Mouse (Mus musculus): ENCODE data around the gene Casc3. TPM values are rescaled to one million over a fixed set of nuclear protein-coding genes. Genes with fewer than 3 reads are reported as not detected.

Casc3 gene
- polyA plus RNA-seq, 1 experiment, result 22.1 TPM

GRCm38 (mm10) chr11:98777888-98778287 is 26.8 kb upstream of the Casc3 start:
- Histone ChIP-seq H3ac (ENCODE audit: control insufficient read depth, insufficient read length) (no peak overlapping the region), H3K4me2 (ENCODE audit: low read depth) (no peak overlapping the region), H3K27me3 (ENCODE audit: control insufficient read depth, insufficient read depth, insufficient read length) (no peaks in the 10 kb centered on the region), H3K79me2 (ENCODE audit: control insufficient read depth, insufficient read depth) (peaks cover 8% of the 10 kb centered on the region), H3K36me3 (ENCODE audit: control insufficient read depth, insufficient read depth) (no peaks in the 10 kb centered on the region), H3K4me3 (no peak overlapping the region)
- no peak for TF ChIP-seq REST (IDR thresholded peaks at IDR 0.05; ENCODE audit: insufficient read depth, insufficient read length)
- no peak for TF ChIP-seq USF1 (IDR thresholded peaks at IDR 0.05; ENCODE audit: low read depth)
- no peak for TF ChIP-seq TCF3 (IDR thresholded peaks at IDR 0.05; ENCODE audit: insufficient read length, low read depth)
- TF ChIP-seq MYOG (IDR thresholded peaks at IDR 0.05; ENCODE audit: control insufficient read depth in 1 of 3, insufficient read depth in 1 of 3, insufficient read length in 2 of 3, low read depth in 2 of 3), result peak in 1 of 3 experiments; percentile 23
- TF ChIP-seq MYOD1 (IDR thresholded peaks at IDR 0.05; ENCODE audit: control insufficient read depth in 1 of 3, insufficient read length in 2 of 3, low read depth in 2 of 3), result peak in 2 of 3 experiments; percentile 36 to 59
- no peak for TF ChIP-seq POLR2AphosphoS2 (IDR thresholded peaks at IDR 0.05; ENCODE audit: insufficient read length, low read depth)
- TF ChIP-seq E2F4 (IDR thresholded peaks at IDR 0.05; ENCODE audit: insufficient read depth), result no peak
- TF ChIP-seq POLR2A (IDR thresholded peaks at IDR 0.05; ENCODE audit: insufficient read length, low read depth), result no peak
- TF ChIP-seq MAX (IDR thresholded peaks at IDR 0.05; ENCODE audit: low read depth), result no peak

DNA sequence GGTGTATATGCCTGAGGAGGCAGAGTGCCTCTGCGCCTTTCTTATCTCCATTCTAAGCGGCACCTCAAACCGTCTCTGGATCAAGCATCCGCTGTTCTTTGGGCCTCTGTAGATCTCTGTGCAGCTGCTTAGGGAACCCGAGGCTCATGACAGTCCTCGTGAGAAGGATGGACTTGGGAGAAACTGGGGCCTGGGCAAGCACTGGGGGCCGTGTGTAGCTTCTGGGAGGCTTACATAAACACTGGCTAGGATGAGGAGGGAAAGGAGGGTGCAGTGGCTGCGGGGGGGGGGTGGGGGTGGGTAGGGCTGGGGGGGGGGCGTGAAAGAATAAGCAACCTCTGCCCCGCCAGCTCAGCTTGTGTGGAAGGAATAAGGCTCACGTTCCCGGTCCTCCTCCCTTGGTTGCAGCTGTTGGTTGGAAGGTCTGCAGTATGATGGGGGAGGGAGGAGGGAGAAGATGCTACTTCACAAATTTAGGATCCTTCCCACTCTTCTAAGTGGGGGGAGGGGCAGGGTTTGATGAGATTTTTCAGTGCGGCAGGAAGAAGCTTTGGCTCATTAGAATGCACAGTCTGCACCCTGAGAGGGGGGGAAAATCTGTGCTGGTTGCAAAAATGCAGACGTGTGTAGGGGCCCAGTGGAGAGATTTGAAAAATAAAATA is 22.7 kb upstream of the Casc3 start:
- H3ac ChIP-seq (ENCODE audit: control insufficient read depth, insufficient read length), result no peak overlapping the region
- H3K4me3 ChIP-seq, result no peak overlapping the region
- H3K4me2 ChIP-seq (ENCODE audit: low read depth), result peak overlapping the region; percentile 99
- TF ChIP-seq POLR2A (IDR thresholded peaks at IDR 0.05; ENCODE audit: insufficient read length, low read depth), result no peak
- peak in 2 of 3 experiments; percentile 52 to 71 for TF ChIP-seq MYOG (IDR thresholded peaks at IDR 0.05; ENCODE audit: control insufficient read depth in 1 of 3, insufficient read depth in 1 of 3, insufficient read length in 2 of 3, low read depth in 2 of 3)
- peak; percentile 52 to 88 (median 88) for TF ChIP-seq MYOD1 (IDR thresholded peaks at IDR 0.05; ENCODE audit: control insufficient read depth in 1 of 3, insufficient read length in 2 of 3, low read depth in 2 of 3)
- no peak for TF ChIP-seq TCF12 (IDR thresholded peaks at IDR 0.05; ENCODE audit: insufficient read depth, poor library complexity, severe bottlenecking)
- TF ChIP-seq SRF (IDR thresholded peaks at IDR 0.05; ENCODE audit: control insufficient read depth, insufficient read length, low read depth), result no peak
- TF ChIP-seq REST (IDR thresholded peaks at IDR 0.05; ENCODE audit: insufficient read depth, insufficient read length), result no peak
- no peak for TF ChIP-seq MAX (IDR thresholded peaks at IDR 0.05; ENCODE audit: low read depth)
- no peak for TF ChIP-seq TCF3 (IDR thresholded peaks at IDR 0.05; ENCODE audit: insufficient read length, low read depth)
- H3K36me3 ChIP-seq (ENCODE audit: control insufficient read depth, insufficient read depth), result no peaks in the 10 kb centered on the region
- H3K79me2 ChIP-seq (ENCODE audit: control insufficient read depth, insufficient read depth), result no peaks in the 10 kb centered on the region
- no peaks in the 10 kb centered on the region for H3K27me3 ChIP-seq (ENCODE audit: control insufficient read depth, insufficient read depth, insufficient read length)

- peak overlapping the region; percentile 22 for H3K4me3 ChIP-seq
- no peaks in the 10 kb centered on the region for H3K27me3 ChIP-seq (ENCODE audit: control insufficient read depth, insufficient read depth, insufficient read length)
- no peaks in the 10 kb centered on the region for H3K79me2 ChIP-seq (ENCODE audit: control insufficient read depth, insufficient read depth)
- TF ChIP-seq POLR2AphosphoS2 (IDR thresholded peaks at IDR 0.05; ENCODE audit: insufficient read length, low read depth) (no peak), SRF (IDR thresholded peaks at IDR 0.05; ENCODE audit: control insufficient read depth, insufficient read length, low read depth) (no peak), POLR2A (IDR thresholded peaks at IDR 0.05; ENCODE audit: insufficient read length, low read depth) (no peak), MYOG (IDR thresholded peaks at IDR 0.05; ENCODE audit: control insufficient read depth in 1 of 3, insufficient read depth in 1 of 3, insufficient read length in 2 of 3, low read depth in 2 of 3) (no peak), CEBPB (IDR thresholded peaks at IDR 0.05; ENCODE audit: insufficient read depth, poor library complexity, severe bottlenecking) (no peak), REST (IDR thresholded peaks at IDR 0.05; ENCODE audit: insufficient read depth, insufficient read length) (no peak)
- H3ac ChIP-seq (ENCODE audit: control insufficient read depth, insufficient read length), result no peak overlapping the region
- H3K4me2 ChIP-seq (ENCODE audit: low read depth), result peak overlapping the region; percentile 99
- no peaks in the 10 kb centered on the region for H3K36me3 ChIP-seq (ENCODE audit: control insufficient read depth, insufficient read depth)
These were observed 22.0 kb upstream of the Casc3 start for GRCm38 (mm10) chr11:98782651-98783235.

- peak overlapping the region; percentile 22 for H3K4me3 ChIP-seq
- no peak overlapping the region for H3ac ChIP-seq (ENCODE audit: control insufficient read depth, insufficient read length)
- no peaks in the 10 kb centered on the region for H3K79me2 ChIP-seq (ENCODE audit: control insufficient read depth, insufficient read depth)
- H3K4me2 ChIP-seq (ENCODE audit: low read depth), result peak overlapping the region; percentile 99
- TF ChIP-seq USF1 (IDR thresholded peaks at IDR 0.05; ENCODE audit: low read depth) (peak; percentile 64), E2F4 (IDR thresholded peaks at IDR 0.05; ENCODE audit: insufficient read depth) (no peak), REST (IDR thresholded peaks at IDR 0.05; ENCODE audit: insufficient read depth, insufficient read length) (no peak), SRF (IDR thresholded peaks at IDR 0.05; ENCODE audit: control insufficient read depth, insufficient read length, low read depth) (no peak), CEBPB (IDR thresholded peaks at IDR 0.05; ENCODE audit: insufficient read depth, poor library complexity, severe bottlenecking) (peak; percentile 61; the same call in 1 of the 2 replicates), MAX (IDR thresholded peaks at IDR 0.05; ENCODE audit: low read depth) (no peak), TCF3 (IDR thresholded peaks at IDR 0.05; ENCODE audit: insufficient read length, low read depth) (peak; percentile 26), POLR2A (IDR thresholded peaks at IDR 0.05; ENCODE audit: insufficient read length, low read depth) (peak; percentile 59), TCF12 (IDR thresholded peaks at IDR 0.05; ENCODE audit: insufficient read depth, poor library complexity, severe bottlenecking) (peak; percentile 21), MYOD1 (IDR thresholded peaks at IDR 0.05; ENCODE audit: control insufficient read depth in 1 of 3, insufficient read length in 2 of 3, low read depth in 2 of 3) (peak in 2 of 3 experiments; percentile 71 to 90), POLR2AphosphoS2 (IDR thresholded peaks at IDR 0.05; ENCODE audit: insufficient read length, low read depth) (peak; percentile 70), MYOG (IDR thresholded peaks at IDR 0.05; ENCODE audit: control insufficient read depth in 1 of 3, insufficient read depth in 1 of 3, insufficient read length in 2 of 3, low read depth in 2 of 3) (peak; percentile 62 to 94 (median 89))
- H3K27me3 ChIP-seq (ENCODE audit: control insufficient read depth, insufficient read depth, insufficient read length), result no peaks in the 10 kb centered on the region
- no peaks in the 10 kb centered on the region for H3K36me3 ChIP-seq (ENCODE audit: control insufficient read depth, insufficient read depth)
These were observed 21.4 kb upstream of the Casc3 start for GRCm38 (mm10) chr11:98783236-98783696.
